Mouse (Mus musculus) ES-E14 (cell line): ENCODE data around the gene Actl7b. TPM values are rescaled to one million over a fixed set of nuclear protein-coding genes. Genes with fewer than 3 reads are reported as not detected.

ENCODE experiments used
- DNase-seq: peaks from one replicate; pipeline ENCODE4 v3.0.0-alpha.2; 2013; ENCODE audit warnings: low read depth, low spot score
- H3K27ac ChIP-seq: 2 replicates; pipeline ENCODE4 v1.5.1; 2012; ENCODE audit warnings: low read depth, mild to moderate bottlenecking, low read length, moderate library complexity, mixed read lengths; ENCODE audit not compliant: poor library complexity, insufficient read depth, severe bottlenecking
- H3K36me3 ChIP-seq: 2 replicates; pipeline ENCODE4 v1.6.1; 2012; ENCODE audit warnings: mild to moderate bottlenecking, low read length, moderate library complexity, mixed read lengths; ENCODE audit not compliant: control insufficient read depth, poor library complexity, insufficient read depth, severe bottlenecking
- H3K4me1 ChIP-seq, 2 experiments: fragments of 150-350 bp in 1 of 2; sonication (generic) in 1 of 2; 2 replicates each; pipeline ENCODE4 v1.6.1; 2012; ENCODE audit warnings: low read length in 2 of 2, mild to moderate bottlenecking in 1 of 2, mixed read lengths in 1 of 2; ENCODE audit not compliant: control insufficient read depth in 2 of 2, insufficient read depth in 2 of 2, poor library complexity in 1 of 2
- H3K4me3 ChIP-seq, 2 experiments: fragments of 150-350 bp in 1 of 2; sonication (generic) in 1 of 2; 2 replicates each; pipeline ENCODE4 v1.5.1; 2012; ENCODE audit warnings: low read length in 2 of 2, low read depth in 1 of 2, mild to moderate bottlenecking in 1 of 2, mixed read lengths in 1 of 2; ENCODE audit not compliant: insufficient read depth in 1 of 2, poor library complexity in 1 of 2, severe bottlenecking in 1 of 2
- H3K9ac ChIP-seq: 2 replicates; pipeline ENCODE4 v1.6.1; 2012; ENCODE audit warnings: low read depth, mild to moderate bottlenecking, low read length, mixed read lengths; ENCODE audit not compliant: poor library complexity, insufficient read depth, severe bottlenecking
- H3K9me3 ChIP-seq: fragments of 150-350 bp; sonication (generic); 2 replicates; pipeline ENCODE4 v1.6.1; 2012; ENCODE audit warnings: low read depth, mild to moderate bottlenecking, low read length; ENCODE audit not compliant: control insufficient read depth, insufficient read depth
- CHD2 ChIP-seq: IDR thresholded peaks from 2 replicates; pipeline ENCODE4 v1.6.1; 2014; ENCODE audit warnings: mild to moderate bottlenecking, low read depth, low read length, inconsistent platforms
- HCFC1 ChIP-seq: IDR thresholded peaks from 2 replicates; pipeline ENCODE4 v1.6.1; 2012; ENCODE audit warnings: low read length, inconsistent platforms, borderline replicate concordance; ENCODE audit not compliant: insufficient read depth
- MAFK ChIP-seq: IDR thresholded peaks from 2 replicates; pipeline ENCODE4 v1.6.1; 2014; ENCODE audit warnings: mild to moderate bottlenecking, low read depth, low read length, inconsistent platforms; ENCODE audit not compliant: insufficient read depth
- ZC3H11A ChIP-seq: IDR thresholded peaks from 2 replicates; pipeline ENCODE4 v1.6.1; 2012; ENCODE audit warnings: low read depth, mild to moderate bottlenecking, inconsistent platforms, low read length, borderline replicate concordance
- ZNF384 ChIP-seq: IDR thresholded peaks from 2 replicates; pipeline ENCODE4 v1.6.1; 2012; ENCODE audit warnings: low read depth, low read length, inconsistent platforms
- in situ Hi-C, 2 experiments: fragments of 600-800 bp; cut with MboI; formaldehyde crosslinking; loops; one replicate each; pipeline ENCODE4 v1.15.1; 2025; ENCODE audit warnings: low sequenced_read_pairs in 2 of 2, inconsistent platforms in 1 of 2; ENCODE audit not compliant: unreplicated experiment in 2 of 2
- total RNA-seq: library from RNA; depleted of rRNA; stranded (reverse); fragments of 300-350 nt; gene quantifications from 2 replicates; pipeline ENCODE4 v1.2.3, GENCODE M21; 2012

The Actl7b gene
- total RNA-seq, 1 experiment: 1.1 TPM

- H3K36me3 ChIP-seq: no peaks in the 10 kb centered on the region
- no peak overlapping the region for H3K4me3 ChIP-seq
- no peak for DNase-seq
- H3K27ac ChIP-seq: no peak overlapping the region
- peaks cover 0 to 8% of the 10 kb centered on the region in 2 experiments; a peak in 2 of 4 replicates for H3K4me1 ChIP-seq
- no peak for TF ChIP-seq CHD2
- no peak for TF ChIP-seq MAFK
- no peak for TF ChIP-seq ZC3H11A
- TF ChIP-seq HCFC1: no peak
- TF ChIP-seq ZNF384: no peak
- in situ Hi-C loops: no loop called here
- no peak overlapping the region for H3K9ac ChIP-seq
- no peaks in the 10 kb centered on the region for H3K9me3 ChIP-seq
These were observed 21.8 kb downstream of the Actl7b start for GRCm38 (mm10) chr4:56719456-56719855.

DNA sequence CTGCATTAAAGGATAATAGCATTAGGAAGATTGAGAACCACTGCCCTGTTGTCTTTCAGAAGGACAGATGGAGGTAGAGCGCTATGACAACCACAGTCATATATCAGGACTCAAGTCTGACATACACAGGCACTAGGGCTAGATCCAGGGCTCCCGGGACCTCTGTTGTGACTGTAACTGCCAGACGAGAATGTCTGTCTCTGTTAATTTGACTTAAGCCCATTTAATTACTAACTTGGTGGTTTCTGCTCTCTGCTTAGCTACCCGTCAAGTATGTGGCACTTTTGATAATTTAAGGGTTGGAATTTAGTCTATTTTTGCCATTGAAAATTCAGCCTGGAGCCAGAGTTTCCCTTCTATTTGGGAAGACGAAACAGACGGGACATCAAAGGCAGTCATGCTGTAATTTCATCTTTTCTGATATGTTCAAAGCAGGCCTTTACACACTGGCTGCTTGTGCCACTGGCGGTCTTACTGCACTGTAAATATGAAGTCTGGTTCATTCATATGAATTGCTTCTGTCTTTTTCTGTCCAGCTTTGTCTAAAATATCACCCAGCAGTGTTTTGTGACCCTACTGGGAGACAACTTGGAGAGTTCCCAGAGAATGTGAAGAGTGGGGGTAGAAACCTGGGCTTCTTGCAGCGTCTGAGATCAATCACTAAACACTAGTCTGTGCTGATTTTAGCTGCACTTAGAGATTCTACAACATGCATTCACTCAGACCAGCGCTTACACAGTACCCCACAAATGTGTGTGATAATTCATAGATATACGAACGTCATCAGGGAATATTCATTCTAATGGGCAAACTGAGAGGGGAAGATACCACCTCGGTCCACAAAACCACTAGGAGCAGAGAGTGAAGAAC is 22.4 kb downstream of the Actl7b start:
- Histone ChIP-seq H3K4me1 (peaks cover 0 to 8% of the 10 kb centered on the region in 2 experiments; a peak in 2 of 4 replicates), H3K36me3 (no peaks in the 10 kb centered on the region), H3K27ac (no peak overlapping the region), H3K9ac (no peak overlapping the region), H3K4me3 (no peak overlapping the region), H3K9me3 (no peaks in the 10 kb centered on the region)
- no peak for DNase-seq
- TF ChIP-seq MAFK (no peak), ZNF384 (no peak), CHD2 (no peak), ZC3H11A (no peak), HCFC1 (no peak)
- in situ Hi-C loops: no loop called here

- DNase-seq: no peak
- H3K4me1 ChIP-seq: peaks cover 0 to 8% of the 10 kb centered on the region in 2 experiments; a peak in 2 of 4 replicates
- H3K4me3 ChIP-seq: no peak overlapping the region
- H3K9me3 ChIP-seq: no peaks in the 10 kb centered on the region
- in situ Hi-C loops: no loop called here
- TF ChIP-seq CHD2: no peak
- no peak for TF ChIP-seq HCFC1
- TF ChIP-seq ZNF384: no peak
- H3K36me3 ChIP-seq: no peaks in the 10 kb centered on the region
- H3K27ac ChIP-seq: no peak overlapping the region
- H3K9ac ChIP-seq: no peak overlapping the region
These were observed 23.3 kb downstream of the Actl7b start for GRCm38 (mm10) chr4:56717932-56718331.

DNA sequence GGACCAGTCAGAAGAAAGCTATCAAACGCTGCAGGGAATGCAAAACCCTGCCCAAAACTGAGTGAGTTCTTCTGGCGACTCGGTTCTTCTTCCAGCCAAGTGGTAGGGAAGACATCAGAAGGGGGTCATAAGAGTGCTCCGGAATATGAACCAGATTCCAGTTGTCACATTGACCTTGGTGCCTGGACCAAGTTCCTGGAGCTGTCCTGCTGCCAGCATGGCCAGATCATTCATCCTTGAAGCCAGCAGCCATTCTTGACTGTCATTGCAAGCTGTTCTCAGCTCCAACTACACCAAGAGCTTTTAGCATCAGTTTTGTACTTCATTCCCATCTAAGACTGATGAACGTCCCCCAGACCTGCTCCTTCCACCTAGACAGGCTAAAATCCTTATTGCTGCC is 24.4 kb downstream of the Actl7b start:
- Histone ChIP-seq H3K4me1 (peaks cover 0 to 8% of the 10 kb centered on the region in 2 experiments; a peak in 2 of 4 replicates), H3K36me3 (no peaks in the 10 kb centered on the region), H3K27ac (no peak overlapping the region), H3K9ac (no peak overlapping the region), H3K9me3 (no peaks in the 10 kb centered on the region), H3K4me3 (no peak overlapping the region)
- in situ Hi-C loops: no loop called here
- no peak for DNase-seq
- TF ChIP-seq HCFC1 (no peak), ZNF384 (no peak), ZC3H11A (no peak), CHD2 (no peak), MAFK (no peak)
